8 mouse cellular contexts compared by ENCODE assay signal in genomic region chr17:23737493-23738445, GRCm38 (mm10). TPM values are rescaled to one million over a fixed set of nuclear protein-coding genes. Genes with fewer than 3 reads are reported as not detected.
DNase-seq lines count a peak whose midpoint lies in the region; ATAC-seq and TF ChIP-seq lines count a peak whose summit lies in the region.
"Had no signal": no experiment of that assay in that cellular context is flagged by ENCODE, and none has a peak within 500 bp of the region (broad histone marks: within the 10 kb centered on the region; RNA-seq: fewer than 3 reads in every experiment).

No protein-coding gene starts in this region.

- DNase-seq in liver, postnatal 0 days, result no peak
- no peak for DNase-seq in embryonic facial prominence, embryonic 10.5 days (ENCODE audit: low spot score)
- peak; percentile 22 for DNase-seq in retina, embryonic 14.5 days (ENCODE audit: low spot score)
- no peak for DNase-seq in gastrocnemius, postnatal 36 days
- DNase-seq: heart, adult 18-20 months had no signal

- TF ChIP-seq CTCF in liver, postnatal 0 days (IDR thresholded peaks at IDR 0.05; ENCODE audit: low read depth), result peak; percentile 24
- TF ChIP-seq CTCF in intestine, postnatal 0 days (IDR thresholded peaks at IDR 0.05; ENCODE audit: low read depth), result peak; percentile 58

- H3K4me3 ChIP-seq in liver, postnatal 0 days (ENCODE audit: low read depth, low read length), result no peak overlapping the region
- no peak overlapping the region for H3K4me3 ChIP-seq in liver, embryonic 12.5 days
- 0 out of 2 replicates have a peak overlapping the region, but pooled peaks have one; percentile 13 for H3K4me3 ChIP-seq in embryonic facial prominence, embryonic 10.5 days
- H3K4me3 ChIP-seq in intestine, postnatal 0 days (ENCODE audit: low read depth, low read length), result no peak overlapping the region

- peaks cover 24% of the 10 kb centered on the region for H3K4me1 ChIP-seq in liver, postnatal 0 days (ENCODE audit: insufficient read depth)
- peaks cover 39% of the 10 kb centered on the region for H3K4me1 ChIP-seq in liver, embryonic 12.5 days
- peaks cover 38% of the 10 kb centered on the region for H3K4me1 ChIP-seq in embryonic facial prominence, embryonic 10.5 days
- H3K4me1 ChIP-seq in intestine, postnatal 0 days (replicated peaks; ENCODE audit: control insufficient read depth, insufficient read depth, low read length), result peaks cover 4% of the 10 kb centered on the region; the same call in 1 of the 2 replicates

- H3K36me3 ChIP-seq in liver, postnatal 0 days (replicated peaks; ENCODE audit: insufficient read depth, low read length), result peaks cover 3% of the 10 kb centered on the region
- peaks cover 49% of the 10 kb centered on the region for H3K36me3 ChIP-seq in liver, embryonic 12.5 days
- H3K36me3 ChIP-seq in embryonic facial prominence, embryonic 10.5 days (replicated peaks), result peaks cover 50% of the 10 kb centered on the region
- peaks cover 25% of the 10 kb centered on the region for H3K36me3 ChIP-seq in intestine, postnatal 0 days (ENCODE audit: control insufficient read depth, insufficient read depth)

- 77% methylated on average over 15 of the region's 15 CpGs for WGBS in liver, postnatal 0 days (ENCODE audit: insufficient replicate concordance)
- 67% methylated on average over 15 of the region's 15 CpGs for WGBS in liver, embryonic 12.5 days (ENCODE audit: insufficient replicate concordance)
- 58% methylated on average over 15 of the region's 15 CpGs for WGBS in embryonic facial prominence, embryonic 10.5 days
- 78% methylated on average over 15 of the region's 15 CpGs for WGBS in intestine, postnatal 0 days

- H3K9me3 ChIP-seq in liver, postnatal 0 days (ENCODE audit: low read length), result no peaks in the 10 kb centered on the region
- H3K9me3 ChIP-seq in liver, embryonic 12.5 days (replicated peaks), result no peaks in the 10 kb centered on the region
- H3K9me3 ChIP-seq in embryonic facial prominence, embryonic 10.5 days, result 0 out of 2 replicates have a peak, but pooled peaks cover 6% of the 10 kb centered on the region
- H3K9me3 ChIP-seq in intestine, postnatal 0 days (ENCODE audit: control insufficient read depth), result no peaks in the 10 kb centered on the region

- H3K9ac ChIP-seq in liver, postnatal 0 days (replicated peaks), result no peak overlapping the region
- no peak overlapping the region for H3K9ac ChIP-seq in liver, embryonic 12.5 days
- no peak overlapping the region for H3K9ac ChIP-seq in intestine, postnatal 0 days (ENCODE audit: low read depth, low read length)

- TF ChIP-seq EP300 in liver, postnatal 0 days (IDR thresholded peaks at IDR 0.05; ENCODE audit: low read depth), result no peak

- no peak for ATAC-seq in liver, postnatal 0 days
- no peak for ATAC-seq in liver, embryonic 12.5 days
- no peak for ATAC-seq in intestine, postnatal 0 days
- no peak for ATAC-seq in inflammation-experienced regulatory T-cells, adult 6 months

- no peak overlapping the region for H3K27ac ChIP-seq in liver, postnatal 0 days (ENCODE audit: low read depth)
- no peak overlapping the region for H3K27ac ChIP-seq in liver, embryonic 12.5 days
- H3K27ac ChIP-seq in embryonic facial prominence, embryonic 10.5 days (replicated peaks), result no peak overlapping the region
- no peak overlapping the region for H3K27ac ChIP-seq in intestine, postnatal 0 days (ENCODE audit: low read depth, low read length)

- H3K4me2 ChIP-seq in liver, postnatal 0 days (ENCODE audit: low read depth, low read length), result no peak overlapping the region
- no peak overlapping the region for H3K4me2 ChIP-seq in liver, embryonic 12.5 days
- no peak overlapping the region for H3K4me2 ChIP-seq in intestine, postnatal 0 days (replicated peaks; ENCODE audit: low read depth)

- intact Hi-C loops in gastrocnemius, postnatal 36 days (cut with DNase I), result no loop called here

- peaks cover 46% of the 10 kb centered on the region for H3K27me3 ChIP-seq in liver, postnatal 0 days (ENCODE audit: insufficient read depth, low read length)
- peaks cover 62% of the 10 kb centered on the region for H3K27me3 ChIP-seq in liver, embryonic 12.5 days (replicated peaks)
- peaks cover 66% of the 10 kb centered on the region for H3K27me3 ChIP-seq in embryonic facial prominence, embryonic 10.5 days (replicated peaks; ENCODE audit: low read depth, poor library complexity, severe bottlenecking)
- peaks cover 17% of the 10 kb centered on the region for H3K27me3 ChIP-seq in intestine, postnatal 0 days (replicated peaks; ENCODE audit: control insufficient read depth, insufficient read depth, low read length)

RNA-seq across cellular contexts. Expression of gene Paqr4, which starts 2.9 kb away (rescaled TPM):
- 4.0 and 4.3 TPM in 2 replicates for polyA plus RNA-seq in liver, postnatal 0 days (2015; fragmentation: Nextera tagmentation; extraction: Ambion mirVana)
- polyA plus RNA-seq in liver, embryonic 12.5 days (2016; fragmentation: Nextera tagmentation; extraction: Ambion mirVana), result 7.4 and 8.4 TPM in 2 replicates
- 12.6 and 14.1 TPM in 2 replicates for polyA plus RNA-seq in embryonic facial prominence, embryonic 10.5 days (2016; fragmentation: Nextera tagmentation; extraction: Ambion mirVana)
- 15.0 and 15.9 TPM in 2 replicates for polyA plus RNA-seq in intestine, postnatal 0 days (2015; fragmentation: Nextera tagmentation; extraction: Ambion mirVana)
- total RNA-seq in gastrocnemius, postnatal 36 days (2021), result 1 to 10 TPM; 3.6 to 4.0 TPM
- 1 to 10 TPM; 1.3 to 7.2 (median 2.5) TPM for polyA plus RNA-seq in inflammation-experienced regulatory T-cells, adult 6 months (2017; shearing (Covaris generic))

RNA-seq across cellular contexts. Expression of gene Kremen2, which starts 7.9 kb away (rescaled TPM):
- polyA plus RNA-seq in liver, postnatal 0 days (2015; fragmentation: Nextera tagmentation; extraction: Ambion mirVana), result not detected in 2 replicates
- polyA plus RNA-seq in liver, embryonic 12.5 days (2016; fragmentation: Nextera tagmentation; extraction: Ambion mirVana), result 0.17 and 0.55 TPM in 2 replicates
- 8.3 and 9.6 TPM in 2 replicates for polyA plus RNA-seq in embryonic facial prominence, embryonic 10.5 days (2016; fragmentation: Nextera tagmentation; extraction: Ambion mirVana)
- 2.7 and 2.8 TPM in 2 replicates for polyA plus RNA-seq in intestine, postnatal 0 days (2015; fragmentation: Nextera tagmentation; extraction: Ambion mirVana)
- not detected for total RNA-seq in gastrocnemius, postnatal 36 days (2021)
- polyA plus RNA-seq in inflammation-experienced regulatory T-cells, adult 6 months (2017; shearing (Covaris generic)), result 1 to 10 TPM in 2 of 3 experiments, under 1 TPM in 1; 0.78 to 3.2 (median 1.1) TPM

RNA-seq across cellular contexts. Expression of gene Pkmyt1, which starts 11.6 kb away (rescaled TPM):
- 12.5 and 13.9 TPM in 2 replicates for polyA plus RNA-seq in liver, postnatal 0 days (2015; fragmentation: Nextera tagmentation; extraction: Ambion mirVana)
- 41.1 and 42.1 TPM in 2 replicates for polyA plus RNA-seq in liver, embryonic 12.5 days (2016; fragmentation: Nextera tagmentation; extraction: Ambion mirVana)
- polyA plus RNA-seq in embryonic facial prominence, embryonic 10.5 days (2016; fragmentation: Nextera tagmentation; extraction: Ambion mirVana), result 61.6 and 62.0 TPM in 2 replicates
- 12.4 and 12.6 TPM in 2 replicates for polyA plus RNA-seq in intestine, postnatal 0 days (2015; fragmentation: Nextera tagmentation; extraction: Ambion mirVana)
- total RNA-seq in gastrocnemius, postnatal 36 days (2021), result under 1 TPM; 0.52 to 0.64 TPM
- polyA plus RNA-seq in inflammation-experienced regulatory T-cells, adult 6 months (2017; shearing (Covaris generic)), result 10 to 100 TPM in 2 of 3 experiments, 1 to 10 TPM in 1; 7.5 to 18.5 (median 11.3) TPM

RNA-seq across cellular contexts. Expression of gene 1520401A03Rik, which starts 15.2 kb away (rescaled TPM):
- polyA plus RNA-seq in liver, postnatal 0 days (2015; fragmentation: Nextera tagmentation; extraction: Ambion mirVana), result not detected in 2 replicates
- polyA plus RNA-seq in liver, embryonic 12.5 days (2016; fragmentation: Nextera tagmentation; extraction: Ambion mirVana), result 0.05 and 0.10 TPM in 2 replicates
- 0.05 TPM in 1 of 2 replicates, not detected in the other for polyA plus RNA-seq in embryonic facial prominence, embryonic 10.5 days (2016; fragmentation: Nextera tagmentation; extraction: Ambion mirVana)
- polyA plus RNA-seq in intestine, postnatal 0 days (2015; fragmentation: Nextera tagmentation; extraction: Ambion mirVana), result 0.05 TPM in 1 of 2 replicates, not detected in the other
- total RNA-seq in gastrocnemius, postnatal 36 days (2021), result not detected
- not detected for polyA plus RNA-seq in inflammation-experienced regulatory T-cells, adult 6 months (2017; shearing (Covaris generic))
- total RNA-seq: heart, adult 18-20 months had no signal

RNA-seq across cellular contexts. Expression of gene Flywch1, which starts 33.6 kb away (rescaled TPM):
- 11.9 TPM in 2 replicates for polyA plus RNA-seq in liver, postnatal 0 days (2015; fragmentation: Nextera tagmentation; extraction: Ambion mirVana)
- polyA plus RNA-seq in liver, embryonic 12.5 days (2016; fragmentation: Nextera tagmentation; extraction: Ambion mirVana), result 22.4 and 22.6 TPM in 2 replicates
- polyA plus RNA-seq in embryonic facial prominence, embryonic 10.5 days (2016; fragmentation: Nextera tagmentation; extraction: Ambion mirVana), result 168 and 178 TPM in 2 replicates
- 36.8 and 39.0 TPM in 2 replicates for polyA plus RNA-seq in intestine, postnatal 0 days (2015; fragmentation: Nextera tagmentation; extraction: Ambion mirVana)
- 10 to 100 TPM; 34.3 to 38.0 TPM for total RNA-seq in gastrocnemius, postnatal 36 days (2021)
- 10 to 100 TPM; 13.2 to 15.6 (median 13.7) TPM for polyA plus RNA-seq in inflammation-experienced regulatory T-cells, adult 6 months (2017; shearing (Covaris generic))
